In genomic region chr13:67451172-67452020, GRCm38 (mm10) we compare ENCODE assay signal across 7 mouse cellular contexts. TPM values are rescaled to one million over a fixed set of nuclear protein-coding genes. Genes with fewer than 3 reads are reported as not detected.
DNase-seq lines count a peak whose midpoint lies in the region; ATAC-seq and TF ChIP-seq lines count a peak whose summit lies in the region.

Gene Zfp874a (minus strand): TSS chr13:67451624.

- peak within 1 kb of the TSS; percentile 61 for H3K4me3 ChIP-seq in embryonic facial prominence, embryonic 13.5 days
- peak within 1 kb of the TSS; percentile 56 for H3K4me3 ChIP-seq in kidney, adult 2 months (ENCODE audit: insufficient read depth, low read depth, low read length)
- H3K4me3 ChIP-seq in limb, embryonic 12.5 days (replicated peaks), result peak within 1 kb of the TSS; percentile 57
- peak within 1 kb of the TSS; percentile 53 for H3K4me3 ChIP-seq in midbrain, embryonic 15.5 days
- H3K4me3 ChIP-seq in spleen, adult 2 months (ENCODE audit: extremely low read depth, insufficient read depth, insufficient read length), result peak within 1 kb of the TSS; percentile 77

- H3K4me1 ChIP-seq in embryonic facial prominence, embryonic 13.5 days, result 0 out of 2 replicates have a peak, but pooled peaks cover 3% of the 10 kb centered on the region
- no peaks in the 10 kb centered on the region for H3K4me1 ChIP-seq in kidney, adult 2 months (ENCODE audit: control insufficient read depth, insufficient read depth, low read length)
- H3K4me1 ChIP-seq in limb, embryonic 12.5 days (replicated peaks), result peaks cover 5% of the 10 kb centered on the region; the same call in 1 of the 2 replicates
- peaks cover 10% of the 10 kb centered on the region; the same call in 1 of the 2 replicates for H3K4me1 ChIP-seq in midbrain, embryonic 15.5 days
- no peaks in the 10 kb centered on the region for H3K4me1 ChIP-seq in spleen, adult 2 months (ENCODE audit: control insufficient read depth, insufficient read depth, insufficient read length)

- peak; percentile 93 for DNase-seq in adrenal gland, postnatal 36 days
- DNase-seq in heart, adult 18-20 months, result peak; percentile 96 to 97
- peak; percentile 98 for DNase-seq in kidney, adult 2 months
- peak; percentile 66 to 89 for DNase-seq in spleen, adult 2 months (ENCODE audit: low read depth in 1 of 2, low spot score in 2 of 2)

- 1% methylated on average over 20 of the region's 20 CpGs for WGBS in embryonic facial prominence, embryonic 13.5 days
- 0% methylated on average over 20 of the region's 20 CpGs for WGBS in kidney, adult 2 months
- WGBS in limb, embryonic 12.5 days, result 2% methylated on average over 20 of the region's 20 CpGs
- WGBS in midbrain, embryonic 15.5 days, result 2% methylated on average over 20 of the region's 20 CpGs
- WGBS in spleen, adult 2 months, result 1% methylated on average over 20 of the region's 20 CpGs

- ATAC-seq in embryonic facial prominence, embryonic 13.5 days (ENCODE audit: insufficient number of reproducible peaks, insufficient read depth, low FRiP score, low TSS enrichment, low read depth), result peak; percentile 90
- peak; percentile 94 for ATAC-seq in limb, embryonic 12.5 days (ENCODE audit: insufficient number of reproducible peaks, insufficient read depth, low FRiP score, low TSS enrichment, low read depth)
- ATAC-seq in midbrain, embryonic 15.5 days (replicated peaks), result peak; percentile 97

- peaks cover 16% of the 10 kb centered on the region for H3K36me3 ChIP-seq in embryonic facial prominence, embryonic 13.5 days
- H3K36me3 ChIP-seq in kidney, adult 2 months (ENCODE audit: control insufficient read depth, insufficient read depth, low read length), result peaks cover 4% of the 10 kb centered on the region; the same call in 1 of the 2 replicates
- H3K36me3 ChIP-seq in limb, embryonic 12.5 days, result peaks cover 4% of the 10 kb centered on the region; the same call in 1 of the 2 replicates
- peaks cover 8% of the 10 kb centered on the region; the same call in 1 of the 2 replicates for H3K36me3 ChIP-seq in midbrain, embryonic 15.5 days (replicated peaks)
- peaks cover 2% of the 10 kb centered on the region for H3K36me3 ChIP-seq in spleen, adult 2 months (ENCODE audit: control insufficient read depth, insufficient read depth, low read length)

- H3K9ac ChIP-seq in embryonic facial prominence, embryonic 13.5 days, result peak within 1 kb of the TSS; percentile 67
- peak within 1 kb of the TSS; percentile 60 for H3K9ac ChIP-seq in limb, embryonic 12.5 days (replicated peaks)
- H3K9ac ChIP-seq in midbrain, embryonic 15.5 days, result peak within 1 kb of the TSS; percentile 53

- no peaks in the 10 kb centered on the region for H3K9me3 ChIP-seq in embryonic facial prominence, embryonic 13.5 days
- no peaks in the 10 kb centered on the region for H3K9me3 ChIP-seq in limb, embryonic 12.5 days
- no peaks in the 10 kb centered on the region for H3K9me3 ChIP-seq in midbrain, embryonic 15.5 days

- no peaks in the 10 kb centered on the region for H3K27me3 ChIP-seq in embryonic facial prominence, embryonic 13.5 days
- no peaks in the 10 kb centered on the region for H3K27me3 ChIP-seq in kidney, adult 2 months (replicated peaks; ENCODE audit: control insufficient read depth, insufficient read depth, low read length)
- no peaks in the 10 kb centered on the region for H3K27me3 ChIP-seq in limb, embryonic 12.5 days
- H3K27me3 ChIP-seq in midbrain, embryonic 15.5 days (replicated peaks), result no peaks in the 10 kb centered on the region
- H3K27me3 ChIP-seq in spleen, adult 2 months (ENCODE audit: control insufficient read depth, insufficient read depth, low read length), result no peaks in the 10 kb centered on the region

- TF ChIP-seq CTCF in kidney, adult 2 months (conservative IDR thresholded peaks at IDR 0.05; ENCODE audit: insufficient read depth, insufficient read length, low read depth, low read length), result no peak
- no peak for TF ChIP-seq CTCF in spleen, adult 2 months (IDR thresholded peaks at IDR 0.05; ENCODE audit: extremely low read depth, insufficient read depth, insufficient read length, insufficient replicate concordance)

- no peak for TF ChIP-seq POLR2A in kidney, adult 2 months (IDR thresholded peaks at IDR 0.05; ENCODE audit: low read depth, low read length)
- no peak for TF ChIP-seq POLR2A in spleen, adult 2 months (IDR thresholded peaks at IDR 0.05; ENCODE audit: low read depth, low read length)

- peak within 1 kb of the TSS; percentile 44; the same call in 1 of the 2 replicates for H3K27ac ChIP-seq in embryonic facial prominence, embryonic 13.5 days
- peak within 1 kb of the TSS; percentile 86 for H3K27ac ChIP-seq in kidney, adult 2 months (ENCODE audit: insufficient read depth, low read depth, low read length)
- H3K27ac ChIP-seq in limb, embryonic 12.5 days, result peak within 1 kb of the TSS; percentile 59; the same call in 1 of the 2 replicates
- no peak within 1 kb of the TSS for H3K27ac ChIP-seq in midbrain, embryonic 15.5 days
- 0 out of 2 replicates have a peak within 1 kb of the TSS, but pooled peaks have one; percentile 33 for H3K27ac ChIP-seq in spleen, adult 2 months (ENCODE audit: insufficient read depth, low read length)

- H3K4me2 ChIP-seq in embryonic facial prominence, embryonic 13.5 days, result peak within 1 kb of the TSS; percentile 73
- H3K4me2 ChIP-seq in limb, embryonic 12.5 days, result peak within 1 kb of the TSS; percentile 68
- peak within 1 kb of the TSS; percentile 78 for H3K4me2 ChIP-seq in midbrain, embryonic 15.5 days

RNA-seq across cellular contexts. Expression of gene Zfp874a, which starts in this region (rescaled TPM):
- 10 to 100 TPM; 18.1 to 19.9 TPM for total RNA-seq in adrenal gland, postnatal 36 days (2021)
- 10.4 and 12.8 TPM in 2 replicates for polyA plus RNA-seq in embryonic facial prominence, embryonic 13.5 days (2015; fragmentation: Nextera tagmentation; extraction: Ambion mirVana)
- 1 to 10 TPM; 7.9 to 8.8 TPM for total RNA-seq in heart, adult 18-20 months (2021)
- 2.0 and 2.8 TPM in 2 replicates for polyA plus RNA-seq in kidney, adult 2 months (2012; rRNA removed)
- polyA plus RNA-seq in limb, embryonic 12.5 days (2016; fragmentation: Nextera tagmentation; extraction: Ambion mirVana), result 10.4 and 11.4 TPM in 2 replicates
- 5.6 and 6.6 TPM in 2 replicates for polyA plus RNA-seq in midbrain, embryonic 15.5 days (2015; fragmentation: Nextera tagmentation; extraction: Ambion mirVana)
- 0.40 and 1.3 TPM in 2 replicates for polyA plus RNA-seq in spleen, adult 2 months (2012; rRNA removed)
